Mouse (Mus musculus): ENCODE data around the gene Nuak2.

The Nuak2 gene

DNA sequence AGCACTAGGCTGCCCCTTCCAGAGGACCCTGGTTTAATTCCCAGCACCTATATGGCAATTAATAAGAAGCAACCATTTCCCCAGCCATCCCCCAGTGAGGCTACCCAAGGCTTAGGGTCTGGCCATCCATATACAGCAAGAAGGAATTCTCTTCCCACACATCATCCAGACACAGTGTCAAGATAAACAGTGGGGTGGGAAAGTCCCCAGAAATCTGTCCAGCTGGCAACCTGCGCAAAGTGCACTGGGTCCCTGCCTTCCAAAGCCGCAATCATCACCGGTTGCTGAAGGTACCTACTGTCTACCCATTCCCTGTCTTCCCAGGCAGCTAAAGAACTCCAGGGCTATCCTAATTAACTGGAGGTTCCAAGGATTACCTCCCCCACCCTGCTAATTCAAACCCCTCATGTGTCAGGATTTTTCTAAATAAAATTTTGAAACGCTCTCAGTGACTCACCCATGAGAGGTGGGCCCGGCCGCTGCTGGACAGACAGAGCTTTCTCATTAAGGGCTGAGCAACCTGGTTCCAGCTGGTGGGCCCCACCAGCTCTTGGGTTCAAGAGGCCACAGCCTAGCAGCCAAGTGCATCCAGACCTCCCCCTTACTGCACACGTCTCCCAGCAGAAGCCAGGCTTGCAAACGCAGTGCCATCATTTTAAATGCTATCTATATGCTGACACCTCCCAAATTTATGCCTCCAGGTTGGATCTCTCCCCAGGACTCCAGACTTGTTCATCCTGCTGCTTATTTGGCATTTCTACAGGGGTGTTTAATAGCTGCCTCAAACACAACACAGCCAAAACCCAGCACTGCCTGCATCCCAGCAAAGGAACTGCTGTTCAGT, 60.5 kb downstream of the Nuak2 start:
- no peak for DNase-seq (ENCODE audit: low read depth, low spot score)

DNA sequence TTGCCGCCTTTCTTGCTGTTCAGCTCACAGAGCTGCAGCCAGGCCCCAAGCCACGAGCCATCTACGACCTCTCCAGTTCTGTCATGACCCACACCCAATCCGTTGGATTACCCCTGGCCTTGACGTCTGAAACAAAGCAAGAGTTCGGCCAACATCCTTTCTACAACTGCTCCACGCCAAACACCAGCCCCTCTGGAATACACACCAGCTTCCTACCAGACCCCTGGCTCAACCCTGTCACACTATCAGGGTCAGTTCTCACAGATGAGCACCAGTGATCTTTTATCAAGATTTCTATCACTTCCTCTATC, 61.1 kb downstream of the Nuak2 start:
- no peak for DNase-seq (ENCODE audit: low read depth, low spot score)

DNA sequence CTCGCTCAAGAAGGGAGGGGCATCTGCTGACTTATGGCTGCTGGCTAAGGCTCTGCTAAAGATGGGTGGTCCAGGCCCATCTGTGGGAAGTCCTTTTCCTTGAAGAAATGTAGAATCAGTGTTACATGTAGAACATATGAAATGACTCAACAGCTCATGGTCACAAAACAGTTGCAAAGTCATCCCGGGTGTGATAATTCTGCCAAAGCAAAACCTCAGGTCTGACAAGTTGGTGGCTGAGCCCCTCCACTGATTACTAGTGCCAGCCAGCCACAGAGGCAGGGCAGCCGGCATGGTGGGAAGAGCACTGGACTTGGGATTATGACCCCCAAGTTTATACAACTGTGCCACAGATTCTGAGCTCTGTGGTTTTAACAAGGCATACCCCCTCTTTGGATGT, 61.9 kb downstream of the Nuak2 start:
- DNase-seq (ENCODE audit: low read depth, low spot score) = no peak

DNA sequence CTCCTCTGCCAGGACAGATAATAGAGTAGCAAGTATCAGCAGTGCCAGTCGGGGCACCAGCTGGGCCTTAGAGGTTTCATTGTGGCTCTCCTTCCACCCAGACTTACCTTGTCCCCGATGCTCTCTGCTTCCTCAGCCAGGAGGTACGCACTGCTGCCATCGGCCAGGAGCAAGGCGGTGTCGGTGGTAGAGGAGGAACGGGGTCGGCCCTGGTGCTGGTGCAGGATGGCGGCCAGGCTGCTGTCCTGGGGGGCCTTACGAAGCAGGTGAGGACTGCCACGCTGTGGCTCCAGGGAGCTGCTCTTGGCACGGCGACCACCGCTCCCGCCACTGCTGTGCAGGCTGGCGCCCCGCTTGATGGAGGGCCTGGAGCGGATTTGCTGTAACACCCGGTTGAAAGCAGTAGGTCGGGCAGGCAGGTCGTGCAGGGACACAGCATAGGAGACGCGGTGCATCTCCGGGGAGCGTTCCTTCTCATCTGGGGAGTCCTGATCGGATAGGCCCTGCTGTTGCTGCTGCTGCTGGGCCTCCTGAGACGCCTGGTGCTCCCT, 64.7 kb downstream of the Nuak2 start:
- no peak for DNase-seq (ENCODE audit: low read depth, low spot score)

DNA sequence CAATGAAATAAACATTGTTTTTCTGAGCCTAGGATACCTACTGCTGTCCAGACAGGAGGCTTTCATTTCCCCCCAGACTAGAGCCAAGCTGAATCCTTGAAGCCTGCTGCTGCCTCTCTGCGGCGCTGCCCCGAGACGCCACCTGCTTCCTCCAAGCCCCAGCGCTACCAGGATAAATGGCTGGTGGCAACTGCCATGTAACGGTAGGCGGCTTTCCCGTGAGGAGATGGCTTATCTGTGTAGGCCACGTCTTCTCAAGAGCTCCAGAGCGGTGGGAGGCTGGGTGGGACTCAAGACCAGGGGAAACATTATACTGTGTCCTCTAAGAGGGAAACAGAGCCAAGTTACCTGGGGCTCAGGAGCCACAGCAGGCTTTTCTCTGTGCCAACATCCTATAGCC, 66.0 kb downstream of the Nuak2 start:
- DNase-seq (ENCODE audit: low read depth, low spot score) = no peak
